Mouse (Mus musculus) urinary bladder, postnatal 10 days (tissue): Measurements from ENCODE around the gene Phrf1.

Experiments used
- DNase-seq: peaks from one replicate; pipeline ENCODE4 v3.0.0; 2022; ENCODE audit warnings: low spot score

The Phrf1 gene

GRCm38 (mm10) chr7:141293852-141294471 lies 65.4 kb downstream of the Phrf1 start:
- no peak for DNase-seq

GRCm38 (mm10) chr7:141294479-141294878 lies 65.9 kb downstream of the Phrf1 start:
- DNase-seq: no peak

- no peak for DNase-seq
Observed at GRCm38 (mm10) chr7:141297926-141298650, 69.5 kb downstream of the Phrf1 start.

DNA sequence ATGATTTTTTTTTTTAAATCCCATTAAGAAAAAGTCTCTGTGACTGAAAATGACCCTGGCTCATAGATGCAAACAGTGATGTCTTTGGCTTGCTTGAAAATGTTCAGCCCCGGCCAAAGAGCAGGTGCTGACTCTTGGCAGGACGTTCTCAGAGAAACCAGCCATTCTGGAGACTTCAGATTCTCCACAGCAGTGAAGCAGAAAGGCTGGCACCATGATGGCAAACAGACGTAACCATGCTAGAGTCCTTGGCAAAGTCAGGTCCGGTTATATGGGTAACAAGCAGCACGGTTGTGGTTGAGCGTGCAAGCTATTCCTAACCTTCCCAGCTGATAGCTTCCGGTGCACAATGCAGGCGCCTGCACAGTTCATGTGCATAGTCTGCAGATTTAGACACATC lies 70.6 kb downstream of the Phrf1 start:
- DNase-seq: no peak

GRCm38 (mm10) chr7:141301386-141301785 lies 72.8 kb downstream of the Phrf1 start:
- no peak for DNase-seq

DNA sequence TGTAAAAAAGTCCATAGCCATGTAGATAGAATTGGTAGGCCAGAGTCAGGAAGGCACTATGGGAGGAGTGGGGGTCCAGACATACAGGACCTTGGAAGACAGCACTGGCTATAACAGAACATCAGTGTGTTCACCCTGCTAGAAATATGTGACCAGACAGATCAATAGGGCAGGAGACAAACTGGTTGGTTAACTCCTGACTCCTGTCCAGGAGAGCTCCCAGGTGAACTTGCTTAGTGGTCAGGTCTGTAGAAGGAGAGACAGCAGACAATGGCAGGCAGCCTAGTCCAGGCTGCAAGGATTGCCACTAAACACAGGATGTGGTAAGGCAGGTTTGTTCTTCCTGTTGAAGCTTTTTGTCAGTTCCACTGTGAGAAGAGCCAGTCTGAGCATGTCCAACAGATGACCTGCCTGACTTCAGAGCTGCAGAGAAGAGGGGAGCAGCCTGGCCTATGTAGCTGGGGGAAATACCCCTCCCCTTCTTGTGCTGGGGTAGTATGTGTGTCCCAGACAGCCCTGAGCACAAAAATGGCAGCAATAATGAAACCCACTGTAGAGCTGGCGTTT lies 74.2 kb downstream of the Phrf1 start:
- no peak for DNase-seq

- no peak for DNase-seq
Observed at GRCm38 (mm10) chr7:141304537-141304936, 76.0 kb downstream of the Phrf1 start.
